Mouse (Mus musculus): ENCODE results near the gene Mcm6. TPM values are rescaled to one million over a fixed set of nuclear protein-coding genes. Genes with fewer than 3 reads are reported as not detected.

Gene Mcm6
- polyA plus RNA-seq, 1 experiment = 110 TPM

- TF ChIP-seq MAX (IDR thresholded peaks at IDR 0.05) (no peak), FOSL1 (IDR thresholded peaks at IDR 0.05; ENCODE audit: insufficient read depth, low read length, poor library complexity, severe bottlenecking) (no peak), MYOD1 (IDR thresholded peaks at IDR 0.05; ENCODE audit: control insufficient read depth, insufficient read length, low read depth) (no peak), CTCF (IDR thresholded peaks at IDR 0.05; ENCODE audit: control insufficient read depth, insufficient read depth, insufficient read length) (no peak), CEBPB (IDR thresholded peaks at IDR 0.05; ENCODE audit: low read depth) (no peak)
- Histone ChIP-seq H3K27me3 (ENCODE audit: control insufficient read depth, insufficient read depth, insufficient read length) (no peaks in the 10 kb centered on the region), H3K4me3 (ENCODE audit: insufficient read depth, poor library complexity, severe bottlenecking) (no peak overlapping the region), H3K36me3 (ENCODE audit: control insufficient read depth, insufficient read depth) (peaks cover 75% of the 10 kb centered on the region), H3ac (ENCODE audit: control insufficient read depth, insufficient read length, low read depth) (no peak overlapping the region), H3K79me3 (ENCODE audit: low read depth) (peaks cover 12% of the 10 kb centered on the region), H3K79me2 (ENCODE audit: control insufficient read depth, insufficient read depth) (peaks cover 34% of the 10 kb centered on the region)
Measured at GRCm38 (mm10) chr1:128399941-128400915, 40.8 kb upstream of the Mcm6 start.

GRCm38 (mm10) chr1:128398738-128399445 is 39.4 kb upstream of the Mcm6 start:
- Histone ChIP-seq H3ac (ENCODE audit: control insufficient read depth, insufficient read length, low read depth) (no peak overlapping the region), H3K4me3 (ENCODE audit: insufficient read depth, poor library complexity, severe bottlenecking) (no peak overlapping the region), H3K36me3 (ENCODE audit: control insufficient read depth, insufficient read depth) (peaks cover 75% of the 10 kb centered on the region), H3K79me3 (ENCODE audit: low read depth) (peaks cover 10% of the 10 kb centered on the region), H3K79me2 (ENCODE audit: control insufficient read depth, insufficient read depth) (peaks cover 34% of the 10 kb centered on the region), H3K27me3 (ENCODE audit: control insufficient read depth, insufficient read depth, insufficient read length) (no peaks in the 10 kb centered on the region)
- no peak for TF ChIP-seq CTCF (IDR thresholded peaks at IDR 0.05; ENCODE audit: control insufficient read depth, insufficient read depth, insufficient read length)
- TF ChIP-seq FOSL1 (IDR thresholded peaks at IDR 0.05; ENCODE audit: insufficient read depth, low read length, poor library complexity, severe bottlenecking) = peak; percentile 99

GRCm38 (mm10) chr1:128394657-128395056 is 35.2 kb upstream of the Mcm6 start:
- Histone ChIP-seq H3K27me3 (ENCODE audit: control insufficient read depth, insufficient read depth, insufficient read length) (no peaks in the 10 kb centered on the region), H3K79me3 (ENCODE audit: low read depth) (peaks cover 10% of the 10 kb centered on the region), H3K36me3 (ENCODE audit: control insufficient read depth, insufficient read depth) (peaks cover 82% of the 10 kb centered on the region), H3ac (ENCODE audit: control insufficient read depth, insufficient read length, low read depth) (no peak overlapping the region), H3K4me3 (ENCODE audit: insufficient read depth, poor library complexity, severe bottlenecking) (no peak overlapping the region), H3K79me2 (ENCODE audit: control insufficient read depth, insufficient read depth) (peaks cover 34% of the 10 kb centered on the region)
- TF ChIP-seq MYOG (IDR thresholded peaks at IDR 0.05; ENCODE audit: control insufficient read depth, extremely low read depth, insufficient read length) (no peak), FOSL1 (IDR thresholded peaks at IDR 0.05; ENCODE audit: insufficient read depth, low read length, poor library complexity, severe bottlenecking) (no peak), USF1 (IDR thresholded peaks at IDR 0.05; ENCODE audit: low read depth) (no peak), CEBPB (IDR thresholded peaks at IDR 0.05; ENCODE audit: low read depth) (no peak), CTCF (IDR thresholded peaks at IDR 0.05; ENCODE audit: control insufficient read depth, insufficient read depth, insufficient read length) (no peak), MYOD1 (IDR thresholded peaks at IDR 0.05; ENCODE audit: control insufficient read depth, insufficient read length, low read depth) (no peak), MAX (IDR thresholded peaks at IDR 0.05) (no peak)

GRCm38 (mm10) chr1:128392382-128392781 is 32.9 kb upstream of the Mcm6 start:
- Histone ChIP-seq H3K79me2 (ENCODE audit: control insufficient read depth, insufficient read depth) (peaks cover 23% of the 10 kb centered on the region), H3K27me3 (ENCODE audit: control insufficient read depth, insufficient read depth, insufficient read length) (no peaks in the 10 kb centered on the region), H3K36me3 (ENCODE audit: control insufficient read depth, insufficient read depth) (peaks cover 89% of the 10 kb centered on the region), H3K4me3 (ENCODE audit: insufficient read depth, poor library complexity, severe bottlenecking) (no peak overlapping the region), H3ac (ENCODE audit: control insufficient read depth, insufficient read length, low read depth) (no peak overlapping the region), H3K79me3 (ENCODE audit: low read depth) (peaks cover 7% of the 10 kb centered on the region)
- TF ChIP-seq MYOD1 (IDR thresholded peaks at IDR 0.05; ENCODE audit: control insufficient read depth, insufficient read length, low read depth) (no peak), MAX (IDR thresholded peaks at IDR 0.05) (no peak), USF1 (IDR thresholded peaks at IDR 0.05; ENCODE audit: low read depth) (no peak), MYOG (IDR thresholded peaks at IDR 0.05; ENCODE audit: control insufficient read depth, extremely low read depth, insufficient read length) (no peak), FOSL1 (IDR thresholded peaks at IDR 0.05; ENCODE audit: insufficient read depth, low read length, poor library complexity, severe bottlenecking) (no peak), CTCF (IDR thresholded peaks at IDR 0.05; ENCODE audit: control insufficient read depth, insufficient read depth, insufficient read length) (no peak), CEBPB (IDR thresholded peaks at IDR 0.05; ENCODE audit: low read depth) (no peak)

- Histone ChIP-seq H3K4me3 (ENCODE audit: insufficient read depth, poor library complexity, severe bottlenecking) (no peak overlapping the region), H3ac (ENCODE audit: control insufficient read depth, insufficient read length, low read depth) (no peak overlapping the region), H3K79me3 (ENCODE audit: low read depth) (no peaks in the 10 kb centered on the region), H3K27me3 (ENCODE audit: control insufficient read depth, insufficient read depth, insufficient read length) (no peaks in the 10 kb centered on the region), H3K36me3 (ENCODE audit: control insufficient read depth, insufficient read depth) (peaks cover 88% of the 10 kb centered on the region), H3K79me2 (ENCODE audit: control insufficient read depth, insufficient read depth) (peaks cover 6% of the 10 kb centered on the region)
- TF ChIP-seq CEBPB (IDR thresholded peaks at IDR 0.05; ENCODE audit: low read depth) (no peak), MYOG (IDR thresholded peaks at IDR 0.05; ENCODE audit: control insufficient read depth, extremely low read depth, insufficient read length) (no peak), FOSL1 (IDR thresholded peaks at IDR 0.05; ENCODE audit: insufficient read depth, low read length, poor library complexity, severe bottlenecking) (no peak), MYOD1 (IDR thresholded peaks at IDR 0.05; ENCODE audit: control insufficient read depth, insufficient read length, low read depth) (no peak), MAX (IDR thresholded peaks at IDR 0.05) (no peak)
Measured at GRCm38 (mm10) chr1:128386487-128386886, 27.0 kb upstream of the Mcm6 start.

Data from C2C12 (cell line).